ENCODE assay signal across 8 mouse cellular contexts in the genomic region with DNA sequence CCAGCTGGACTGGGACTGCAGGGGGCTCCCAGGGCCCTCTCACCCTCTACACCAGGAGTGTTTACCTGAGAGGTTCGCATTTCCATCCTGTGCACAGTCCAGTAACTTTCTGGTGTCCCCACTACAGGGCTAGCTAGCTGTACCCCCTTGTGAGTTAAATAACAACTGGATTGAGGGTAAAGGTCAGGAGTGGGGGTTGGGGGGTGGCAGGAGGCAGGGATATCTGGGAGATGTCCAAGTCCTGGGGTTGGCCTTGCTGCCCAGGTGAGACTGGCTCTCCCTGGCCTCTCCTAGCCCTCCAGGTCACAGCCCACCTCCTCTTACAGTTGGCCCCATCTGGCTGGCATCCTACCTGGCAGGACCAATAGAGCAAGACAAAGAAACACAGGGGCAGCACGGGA. TPM values are rescaled to one million over a fixed set of nuclear protein-coding genes. Genes with fewer than 3 reads are reported as not detected.
A peak's percentile ranks its signal among the peaks of the same experiment; 100 is the strongest.
DNase-seq lines count a peak whose midpoint lies in the region; ATAC-seq and TF ChIP-seq lines count a peak whose summit lies in the region.

A gene (minus strand): TSS at position 125 of the 401 bp plus-strand sequence.

- WGBS in kidney, embryonic 16.5 days, result 55% methylated on average over 2 of the region's 2 CpGs
- 78% methylated on average over 2 of the region's 2 CpGs for WGBS in midbrain, embryonic 15.5 days

- intact Hi-C loops in gastrocnemius, adult 2 months (cut with DNase I), result no loop called here

- no peak within 1 kb of the TSS for H3K4me3 ChIP-seq in kidney, embryonic 16.5 days (ENCODE audit: low read length)
- H3K4me3 ChIP-seq in midbrain, embryonic 15.5 days, result no peak within 1 kb of the TSS
- H3K4me3 ChIP-seq in gastrocnemius, adult 2 months, result no peak within 1 kb of the TSS

- H3K27ac ChIP-seq in kidney, embryonic 16.5 days (ENCODE audit: low read length), result peak within 1 kb of the TSS; percentile 31
- H3K27ac ChIP-seq in midbrain, embryonic 15.5 days, result no peak within 1 kb of the TSS
- no peak within 1 kb of the TSS for H3K27ac ChIP-seq in gastrocnemius, adult 2 months

- no peaks in the 10 kb centered on the region for H3K27me3 ChIP-seq in kidney, embryonic 16.5 days (ENCODE audit: insufficient read depth, low read length)
- no peaks in the 10 kb centered on the region for H3K27me3 ChIP-seq in midbrain, embryonic 15.5 days (replicated peaks)

- H3K4me2 ChIP-seq in kidney, embryonic 16.5 days (replicated peaks; ENCODE audit: low read depth, low read length), result no peak within 1 kb of the TSS
- H3K4me2 ChIP-seq in midbrain, embryonic 15.5 days, result no peak within 1 kb of the TSS

- ATAC-seq in kidney, embryonic 16.5 days (ENCODE audit: low FRiP score, low TSS enrichment), result peak; percentile 78
- ATAC-seq in midbrain, embryonic 15.5 days (replicated peaks), result no peak

- no peak within 1 kb of the TSS for H3K9ac ChIP-seq in kidney, embryonic 16.5 days (replicated peaks; ENCODE audit: low read length)
- H3K9ac ChIP-seq in midbrain, embryonic 15.5 days, result no peak within 1 kb of the TSS

- H3K9me3 ChIP-seq in kidney, embryonic 16.5 days (ENCODE audit: low read length), result no peaks in the 10 kb centered on the region
- H3K9me3 ChIP-seq in midbrain, embryonic 15.5 days, result no peaks in the 10 kb centered on the region

- TF ChIP-seq CTCF in gastrocnemius, adult 2 months (IDR thresholded peaks at IDR 0.05), result no peak

- no peak for DNase-seq in adrenal gland, adult 2 months
- no peak for DNase-seq in adrenal gland, adult (ENCODE audit: inconsistent age in 2 of 2, low spot score in 1 of 2)
- DNase-seq in thymus, postnatal 0 days (ENCODE audit: low spot score), result no peak
- DNase-seq in thymus, postnatal 10 days (ENCODE audit: low spot score in 2 of 2), result no peak
- DNase-seq in gastrocnemius, adult 2 months, result no peak
- DNase-seq in ovary, postnatal 14 days (ENCODE audit: low spot score), result no peak

- H3K4me1 ChIP-seq in kidney, embryonic 16.5 days (ENCODE audit: insufficient read depth, low read length), result 0 out of 2 replicates have a peak, but pooled peaks cover 5% of the 10 kb centered on the region
- H3K4me1 ChIP-seq in midbrain, embryonic 15.5 days, result no peaks in the 10 kb centered on the region

- peaks cover 55% of the 10 kb centered on the region for H3K36me3 ChIP-seq in kidney, embryonic 16.5 days (ENCODE audit: insufficient read depth, low read length)
- peaks cover 30% of the 10 kb centered on the region for H3K36me3 ChIP-seq in midbrain, embryonic 15.5 days (replicated peaks)

RNA-seq across cellular contexts. Expression of the gene that starts here (rescaled TPM):
- 10 to 100 TPM in 1 of 2 experiments, 1 to 10 TPM in 1; 7.5 to 13.9 TPM for total RNA-seq in adrenal gland, adult 2 months (2021)
- polyA plus RNA-seq in adrenal gland, adult 2 months (2012; rRNA removed), result 45.7 and 48.2 TPM in 2 replicates
- polyA plus RNA-seq in thymus, postnatal 0 days (2015; fragmentation: Nextera tagmentation; extraction: Ambion mirVana), result 21.0 and 24.1 TPM in 2 replicates
- polyA plus RNA-seq in kidney, embryonic 16.5 days (2015; fragmentation: Nextera tagmentation; extraction: Ambion mirVana), result 42.3 and 45.1 TPM in 2 replicates
- polyA plus RNA-seq in midbrain, embryonic 15.5 days (2015; fragmentation: Nextera tagmentation; extraction: Ambion mirVana), result 23.2 and 25.1 TPM in 2 replicates
- 1 to 10 TPM; 5.9 to 6.9 TPM for total RNA-seq in gastrocnemius, adult 2 months (2021)
